Mouse (Mus musculus): ENCODE measurements around the gene Cabp1. TPM values are rescaled to one million over a fixed set of nuclear protein-coding genes. Genes with fewer than 3 reads are reported as not detected.
A peak's percentile ranks its signal among the peaks of the same experiment; 100 is the strongest.

The Cabp1 gene
- polyA plus RNA-seq, 1 experiment = 8.1 TPM

GRCm38 (mm10) chr5:115230830-115231551 lies 36.8 kb upstream of the Cabp1 start:
- no peaks in the 10 kb centered on the region for H3K9me3 ChIP-seq (replicated peaks; ENCODE audit: control insufficient read depth, insufficient read depth, low read length, poor library complexity, severe bottlenecking)
- H3K4me1 ChIP-seq (ENCODE audit: control insufficient read depth, insufficient read depth, low read length) = peaks cover 2% of the 10 kb centered on the region
- H3K27ac ChIP-seq (ENCODE audit: insufficient read depth, low read length) = no peak overlapping the region
- TF ChIP-seq CTCF (IDR thresholded peaks at IDR 0.05; ENCODE audit: low read depth, low read length) (no peak), POLR2A (IDR thresholded peaks at IDR 0.05; ENCODE audit: insufficient read depth, low read length) (no peak), EP300 (IDR thresholded peaks at IDR 0.05; ENCODE audit: insufficient read depth, low read depth, low read length) (no peak)
- no peaks in the 10 kb centered on the region for H3K36me3 ChIP-seq (ENCODE audit: control insufficient read depth, insufficient read depth, low read length, poor library complexity, severe bottlenecking)
- H3K4me3 ChIP-seq (ENCODE audit: low read depth, low read length) = peak overlapping the region; percentile 27
- H3K9ac ChIP-seq (ENCODE audit: low read depth, poor library complexity, severe bottlenecking) = peak overlapping the region; percentile 5
- H3K27me3 ChIP-seq (ENCODE audit: control insufficient read depth, insufficient read depth, low read length, poor library complexity, severe bottlenecking) = no peaks in the 10 kb centered on the region

- TF ChIP-seq POLR2A (IDR thresholded peaks at IDR 0.05; ENCODE audit: insufficient read depth, low read length) = no peak
- peak; percentile 43 for TF ChIP-seq CTCF (IDR thresholded peaks at IDR 0.05; ENCODE audit: low read depth, low read length)
- no peak for TF ChIP-seq EP300 (IDR thresholded peaks at IDR 0.05; ENCODE audit: insufficient read depth, low read depth, low read length)
- H3K27me3 ChIP-seq (ENCODE audit: control insufficient read depth, insufficient read depth, low read length, poor library complexity, severe bottlenecking) = no peaks in the 10 kb centered on the region
- H3K4me1 ChIP-seq (ENCODE audit: control insufficient read depth, insufficient read depth, low read length) = no peaks in the 10 kb centered on the region
- no peak overlapping the region for H3K27ac ChIP-seq (ENCODE audit: insufficient read depth, low read length)
- H3K4me3 ChIP-seq (ENCODE audit: low read depth, low read length) = no peak overlapping the region
- H3K36me3 ChIP-seq (ENCODE audit: control insufficient read depth, insufficient read depth, low read length, poor library complexity, severe bottlenecking) = no peaks in the 10 kb centered on the region
- no peak overlapping the region for H3K9ac ChIP-seq (ENCODE audit: low read depth, poor library complexity, severe bottlenecking)
- no peaks in the 10 kb centered on the region for H3K9me3 ChIP-seq (replicated peaks; ENCODE audit: control insufficient read depth, insufficient read depth, low read length, poor library complexity, severe bottlenecking)
These were observed 28.3 kb upstream of the Cabp1 start for GRCm38 (mm10) chr5:115222485-115222884.

- Histone ChIP-seq H3K4me3 (ENCODE audit: low read depth, low read length) (no peak overlapping the region), H3K36me3 (ENCODE audit: control insufficient read depth, insufficient read depth, low read length, poor library complexity, severe bottlenecking) (no peaks in the 10 kb centered on the region), H3K9me3 (replicated peaks; ENCODE audit: control insufficient read depth, insufficient read depth, low read length, poor library complexity, severe bottlenecking) (no peaks in the 10 kb centered on the region), H3K9ac (ENCODE audit: low read depth, poor library complexity, severe bottlenecking) (no peak overlapping the region), H3K27ac (ENCODE audit: insufficient read depth, low read length) (no peak overlapping the region), H3K27me3 (ENCODE audit: control insufficient read depth, insufficient read depth, low read length, poor library complexity, severe bottlenecking) (no peaks in the 10 kb centered on the region), H3K4me1 (ENCODE audit: control insufficient read depth, insufficient read depth, low read length) (no peaks in the 10 kb centered on the region)
- TF ChIP-seq EP300 (IDR thresholded peaks at IDR 0.05; ENCODE audit: insufficient read depth, low read depth, low read length) (no peak), POLR2A (IDR thresholded peaks at IDR 0.05; ENCODE audit: insufficient read depth, low read length) (no peak), CTCF (IDR thresholded peaks at IDR 0.05; ENCODE audit: low read depth, low read length) (no peak)
These were observed 26.9 kb upstream of the Cabp1 start for GRCm38 (mm10) chr5:115220931-115221640.

GRCm38 (mm10) chr5:115217998-115218397 lies 23.8 kb upstream of the Cabp1 start:
- Histone ChIP-seq H3K9ac (ENCODE audit: low read depth, poor library complexity, severe bottlenecking) (no peak overlapping the region), H3K9me3 (replicated peaks; ENCODE audit: control insufficient read depth, insufficient read depth, low read length, poor library complexity, severe bottlenecking) (no peaks in the 10 kb centered on the region), H3K4me1 (ENCODE audit: control insufficient read depth, insufficient read depth, low read length) (no peaks in the 10 kb centered on the region), H3K4me3 (ENCODE audit: low read depth, low read length) (no peak overlapping the region), H3K36me3 (ENCODE audit: control insufficient read depth, insufficient read depth, low read length, poor library complexity, severe bottlenecking) (no peaks in the 10 kb centered on the region), H3K27ac (ENCODE audit: insufficient read depth, low read length) (no peak overlapping the region), H3K27me3 (ENCODE audit: control insufficient read depth, insufficient read depth, low read length, poor library complexity, severe bottlenecking) (no peaks in the 10 kb centered on the region)
- TF ChIP-seq CTCF (IDR thresholded peaks at IDR 0.05; ENCODE audit: low read depth, low read length) (no peak), POLR2A (IDR thresholded peaks at IDR 0.05; ENCODE audit: insufficient read depth, low read length) (no peak), EP300 (IDR thresholded peaks at IDR 0.05; ENCODE audit: insufficient read depth, low read depth, low read length) (no peak)

- no peak for TF ChIP-seq EP300 (IDR thresholded peaks at IDR 0.05; ENCODE audit: insufficient read depth, low read depth, low read length)
- no peak for TF ChIP-seq CTCF (IDR thresholded peaks at IDR 0.05; ENCODE audit: low read depth, low read length)
- TF ChIP-seq POLR2A (IDR thresholded peaks at IDR 0.05; ENCODE audit: insufficient read depth, low read length) = no peak
- Histone ChIP-seq H3K36me3 (ENCODE audit: control insufficient read depth, insufficient read depth, low read length, poor library complexity, severe bottlenecking) (no peaks in the 10 kb centered on the region), H3K4me3 (ENCODE audit: low read depth, low read length) (peak overlapping the region; percentile 10; the same call in 1 of the 2 replicates), H3K9ac (ENCODE audit: low read depth, poor library complexity, severe bottlenecking) (peak overlapping the region; percentile 31), H3K9me3 (replicated peaks; ENCODE audit: control insufficient read depth, insufficient read depth, low read length, poor library complexity, severe bottlenecking) (no peaks in the 10 kb centered on the region), H3K4me1 (ENCODE audit: control insufficient read depth, insufficient read depth, low read length) (no peaks in the 10 kb centered on the region), H3K27me3 (ENCODE audit: control insufficient read depth, insufficient read depth, low read length, poor library complexity, severe bottlenecking) (no peaks in the 10 kb centered on the region), H3K27ac (ENCODE audit: insufficient read depth, low read length) (no peak overlapping the region)
These were observed 21.3 kb upstream of the Cabp1 start for GRCm38 (mm10) chr5:115215273-115216185.
